Mouse (Mus musculus) myocyte (in vitro differentiated cells): ENCODE data around the gene Adamtsl2.

ENCODE experiments used
- CEBPB ChIP-seq: IDR thresholded peaks from 2 replicates; pipeline ENCODE4 v1.6.1; 2011; ENCODE audit warnings: mild to moderate bottlenecking, moderate library complexity; ENCODE audit not compliant: poor library complexity, insufficient read depth, severe bottlenecking
- MAX ChIP-seq: IDR thresholded peaks from one replicate; pipeline ENCODE4 v1.6.1; 2011; ENCODE audit warnings: low read depth, mild to moderate bottlenecking, control low read depth
- MYOG ChIP-seq, 3 experiments: IDR thresholded peaks; one replicate each; pipeline ENCODE4 v1.6.1; 2011; ENCODE audit warnings: control low read depth in 2 of 3, low read depth in 2 of 3, mild to moderate bottlenecking in 2 of 3; ENCODE audit not compliant: insufficient read length in 2 of 3, control insufficient read depth in 1 of 3, insufficient read depth in 1 of 3
- POLR2A ChIP-seq: IDR thresholded peaks from one replicate; pipeline ENCODE4 v1.6.1; 2011; ENCODE audit warnings: low read depth, mild to moderate bottlenecking, control low read depth, moderate library complexity; ENCODE audit not compliant: insufficient read length
- POLR2AphosphoS2 ChIP-seq: IDR thresholded peaks from one replicate; pipeline ENCODE4 v1.6.1; 2011; ENCODE audit warnings: low read depth, control low read depth; ENCODE audit not compliant: insufficient read length
- SRF ChIP-seq: IDR thresholded peaks from one replicate; pipeline ENCODE4 v1.6.1; 2011; ENCODE audit warnings: low read depth; ENCODE audit not compliant: control insufficient read depth, insufficient read length
- TCF12 ChIP-seq: IDR thresholded peaks from one replicate; pipeline ENCODE4 v1.6.1; 2011; ENCODE audit warnings: mild to moderate bottlenecking, control low read depth; ENCODE audit not compliant: poor library complexity, insufficient read depth, severe bottlenecking
- TCF3 ChIP-seq: IDR thresholded peaks from one replicate; pipeline ENCODE4 v1.6.1; 2011; ENCODE audit warnings: low read depth, control low read depth; ENCODE audit not compliant: insufficient read length
- USF1 ChIP-seq: IDR thresholded peaks from one replicate; pipeline ENCODE4 v1.6.1; 2011; ENCODE audit warnings: low read depth, mild to moderate bottlenecking, control low read depth, moderate library complexity

- TF ChIP-seq POLR2A (no peak), MYOG (IDR thresholded peaks at IDR 0.05; ENCODE audit: control insufficient read depth in 1 of 3, insufficient read depth in 1 of 3, insufficient read length in 2 of 3, low read depth in 2 of 3) (no peak), CEBPB (no peak), USF1 (no peak), POLR2AphosphoS2 (no peak), MAX (no peak), SRF (no peak), TCF12 (no peak), TCF3 (no peak)
These were observed 77.4 kb downstream of the Adamtsl2 start for GRCm38 (mm10) chr2:27156596-27156995.
